Comparison of ENCODE assay signal across 7 mouse cellular contexts in genomic region chr3:95818026-95818511, GRCm38 (mm10). TPM values are rescaled to one million over a fixed set of nuclear protein-coding genes. Genes with fewer than 3 reads are reported as not detected.
DNase-seq lines count a peak whose midpoint lies in the region; ATAC-seq and TF ChIP-seq lines count a peak whose summit lies in the region.

No protein-coding gene starts in this region.

- no peak for TF ChIP-seq CTCF in small intestine, adult 2 months (IDR thresholded peaks at IDR 0.05; ENCODE audit: extremely low read depth, insufficient read length, insufficient replicate concordance, low read depth, low read length)

- no peaks in the 10 kb centered on the region for H3K36me3 ChIP-seq in heart, embryonic 16.5 days (ENCODE audit: control insufficient read depth, insufficient read depth)
- no peaks in the 10 kb centered on the region for H3K36me3 ChIP-seq in small intestine, adult 2 months (ENCODE audit: control insufficient read depth, insufficient read depth, low read length)

- peak overlapping the region; percentile 97 for H3K9ac ChIP-seq in heart, embryonic 16.5 days (ENCODE audit: low read length)

- WGBS in heart, embryonic 16.5 days: 0% methylated on average over 21 of the region's 21 CpGs
- WGBS in small intestine, adult 2 months: under 1% methylated on average over 21 of the region's 21 CpGs

- H3K4me2 ChIP-seq in heart, embryonic 16.5 days (ENCODE audit: low read depth, low read length): peak overlapping the region; percentile 78

- peaks cover 9% of the 10 kb centered on the region for H3K4me1 ChIP-seq in heart, embryonic 16.5 days (ENCODE audit: control insufficient read depth, insufficient read depth, low read length)
- H3K4me1 ChIP-seq in small intestine, adult 2 months (ENCODE audit: control insufficient read depth, insufficient read depth, insufficient read length, low read length): peaks cover 2% of the 10 kb centered on the region; the same call in 1 of the 2 replicates

- peak; percentile 25; the same call in 1 of the 2 replicates for ATAC-seq in erythroblast, adult 5-6 weeks (replicated peaks; ENCODE audit: low FRiP score, poor library complexity, severe bottlenecking)
- no peak for ATAC-seq in heart, embryonic 16.5 days (replicated peaks; ENCODE audit: extremely low read depth, insufficient read depth, low FRiP score)

- DNase-seq in Muller cell, postnatal 12 days (ENCODE audit: inconsistent ontology term): peak; percentile 52
- peak; percentile 62 for DNase-seq in brain, adult 2 months (ENCODE audit: low read depth, low spot score)
- peak; percentile 70 to 77 for DNase-seq in kidney, postnatal 36 days
- DNase-seq in lung, postnatal 14 days: peak; percentile 44

- peak; percentile 10; the same call in 1 of the 2 replicates for TF ChIP-seq POLR2A in small intestine, adult 2 months (IDR thresholded peaks at IDR 0.05; ENCODE audit: low read depth, low read length)

- H3K27me3 ChIP-seq in heart, embryonic 16.5 days (ENCODE audit: control insufficient read depth, insufficient read depth, low read length): no peaks in the 10 kb centered on the region
- no peaks in the 10 kb centered on the region for H3K27me3 ChIP-seq in small intestine, adult 2 months (ENCODE audit: control insufficient read depth, insufficient read depth, low read length)

- peak overlapping the region; percentile 85 for H3K4me3 ChIP-seq in heart, embryonic 16.5 days (ENCODE audit: low read length)
- peak overlapping the region; percentile 88 for H3K4me3 ChIP-seq in small intestine, adult 2 months (ENCODE audit: low read depth, low read length)

- H3K9me3 ChIP-seq in heart, embryonic 16.5 days (replicated peaks; ENCODE audit: control insufficient read depth, low read length): no peaks in the 10 kb centered on the region

- H3K27ac ChIP-seq in heart, embryonic 16.5 days (ENCODE audit: low read length): peak overlapping the region; percentile 97
- H3K27ac ChIP-seq in small intestine, adult 2 months (ENCODE audit: insufficient read depth, low read depth, low read length): peak overlapping the region; percentile 100

RNA-seq across cellular contexts. Expression of gene Rprd2, which starts 0.6 kb away (rescaled TPM):
- total RNA-seq in erythroblast, adult 5-6 weeks (2015; ENCODE audit: low replicate concordance): 26.7 and 30.7 TPM in 2 replicates
- total RNA-seq in erythroblast, adult 5-6 weeks (2017; ENCODE audit: low replicate concordance): 12.4 and 14.9 TPM in 2 replicates
- 17.9 and 19.2 TPM in 2 replicates for polyA plus RNA-seq in heart, embryonic 16.5 days (2015; fragmentation: Nextera tagmentation; extraction: Ambion mirVana)
- 5.2 and 8.8 TPM in 2 replicates for polyA plus RNA-seq in small intestine, adult 2 months (2012; rRNA removed)

RNA-seq across cellular contexts. Expression of gene Prpf3, which starts 37.6 kb away (rescaled TPM):
- 6.0 and 12.5 TPM in 2 replicates for total RNA-seq in erythroblast, adult 5-6 weeks (2015; ENCODE audit: low replicate concordance)
- total RNA-seq in erythroblast, adult 5-6 weeks (2017; ENCODE audit: low replicate concordance): 14.6 and 21.2 TPM in 2 replicates
- 31.6 and 34.7 TPM in 2 replicates for polyA plus RNA-seq in heart, embryonic 16.5 days (2015; fragmentation: Nextera tagmentation; extraction: Ambion mirVana)
- polyA plus RNA-seq in small intestine, adult 2 months (2012; rRNA removed): 1.7 and 4.5 TPM in 2 replicates

RNA-seq across cellular contexts. Expression of gene Mrps21, which starts 53.2 kb away (rescaled TPM):
- total RNA-seq in erythroblast, adult 5-6 weeks (2015; ENCODE audit: low replicate concordance): 35.5 and 95.7 TPM in 2 replicates
- 87.3 and 106 TPM in 2 replicates for total RNA-seq in erythroblast, adult 5-6 weeks (2017; ENCODE audit: low replicate concordance)
- polyA plus RNA-seq in heart, embryonic 16.5 days (2015; fragmentation: Nextera tagmentation; extraction: Ambion mirVana): 356 and 374 TPM in 2 replicates
- 39.5 and 51.8 TPM in 2 replicates for polyA plus RNA-seq in small intestine, adult 2 months (2012; rRNA removed)

RNA-seq across cellular contexts. Expression of gene Tars2, which starts 58.1 kb away (rescaled TPM):
- 3.7 and 15.3 TPM in 2 replicates for total RNA-seq in erythroblast, adult 5-6 weeks (2015; ENCODE audit: low replicate concordance)
- 3.1 and 7.2 TPM in 2 replicates for total RNA-seq in erythroblast, adult 5-6 weeks (2017; ENCODE audit: low replicate concordance)
- polyA plus RNA-seq in heart, embryonic 16.5 days (2015; fragmentation: Nextera tagmentation; extraction: Ambion mirVana): 41.3 and 43.3 TPM in 2 replicates
- polyA plus RNA-seq in small intestine, adult 2 months (2012; rRNA removed): 10.9 and 21.3 TPM in 2 replicates
